Mouse (Mus musculus) macrophage (primary cell): ENCODE results near the gene Neurl1a. TPM values are rescaled to one million over a fixed set of nuclear protein-coding genes. Genes with fewer than 3 reads are reported as not detected.
"Not testable (repeated sequence)": the region's sequence is repeated elsewhere in the genome, so short reads cannot be mapped to it uniquely, and the experiment has no call there.

Experiments
- H3K27ac ChIP-seq: fragments of 350-480 bp; formaldehyde crosslinking; 2 replicates; pipeline ENCODE4 v1.9.0; 2021
- H3K36me3 ChIP-seq: fragments of 350-480 bp; formaldehyde crosslinking; 2 replicates; pipeline ENCODE4 v1.9.0; 2021; ENCODE audit errors: inconsistent target
- H3K4me3 ChIP-seq: fragments of 350-480 bp; formaldehyde crosslinking; 2 replicates; pipeline ENCODE4 v1.9.0; 2021; ENCODE audit errors: inconsistent target
- H3K79me2 ChIP-seq: fragments of 350-480 bp; formaldehyde crosslinking; 2 replicates; pipeline ENCODE4 v1.9.0; 2021; ENCODE audit errors: inconsistent target
- WGBS: methylation state at CpG from one replicate; pipeline ENCODE4 v1.1.7; 2026; ENCODE audit warnings: inconsistent platforms; ENCODE audit not compliant: missing documents; 5-methylcytosine and 5-hydroxymethylcytosine counted together
- polyA plus RNA-seq: library from polyadenylated mRNA; stranded (reverse); fragments of 250-400 nt; gene quantifications from 3 replicates; pipeline ENCODE4 v1.2.4, GENCODE M21; 2018; ENCODE audit warnings: inconsistent platforms
- total RNA-seq, 78 experiments: library from RNA; depleted of rRNA; stranded (reverse); fragments of 250-400 nt; gene quantifications; 1 replicate in 9 of 78; 2 replicates in 24 of 78; 3 replicates in 43 of 78; 4 replicates in 2 of 78; pipeline ENCODE4 v1.2.4; 2018; ENCODE audit warnings: inconsistent platforms in 56 of 78

Gene Neurl1a
- 1 to 10 TPM in 12 of 26 experiments, under 1 TPM in 13, not detected in 1; 0.20 to 3.8 (median 0.94) TPM for total RNA-seq (2018; cell fraction: chromatin; rRNA removed)
- total RNA-seq (2018; cell fraction: cytosol; rRNA removed), result under 1 TPM; 0.05 to 0.71 (median 0.28) TPM
- total RNA-seq (2018; cell fraction: nucleus; rRNA removed), result 1 to 10 TPM in 11 of 26 experiments, under 1 TPM in 13, not detected in 2; 0.17 to 3.7 (median 0.89) TPM
- polyA plus RNA-seq, result 0.17 to 0.48 TPM (median 0.21 TPM) in 3 replicates

DNA sequence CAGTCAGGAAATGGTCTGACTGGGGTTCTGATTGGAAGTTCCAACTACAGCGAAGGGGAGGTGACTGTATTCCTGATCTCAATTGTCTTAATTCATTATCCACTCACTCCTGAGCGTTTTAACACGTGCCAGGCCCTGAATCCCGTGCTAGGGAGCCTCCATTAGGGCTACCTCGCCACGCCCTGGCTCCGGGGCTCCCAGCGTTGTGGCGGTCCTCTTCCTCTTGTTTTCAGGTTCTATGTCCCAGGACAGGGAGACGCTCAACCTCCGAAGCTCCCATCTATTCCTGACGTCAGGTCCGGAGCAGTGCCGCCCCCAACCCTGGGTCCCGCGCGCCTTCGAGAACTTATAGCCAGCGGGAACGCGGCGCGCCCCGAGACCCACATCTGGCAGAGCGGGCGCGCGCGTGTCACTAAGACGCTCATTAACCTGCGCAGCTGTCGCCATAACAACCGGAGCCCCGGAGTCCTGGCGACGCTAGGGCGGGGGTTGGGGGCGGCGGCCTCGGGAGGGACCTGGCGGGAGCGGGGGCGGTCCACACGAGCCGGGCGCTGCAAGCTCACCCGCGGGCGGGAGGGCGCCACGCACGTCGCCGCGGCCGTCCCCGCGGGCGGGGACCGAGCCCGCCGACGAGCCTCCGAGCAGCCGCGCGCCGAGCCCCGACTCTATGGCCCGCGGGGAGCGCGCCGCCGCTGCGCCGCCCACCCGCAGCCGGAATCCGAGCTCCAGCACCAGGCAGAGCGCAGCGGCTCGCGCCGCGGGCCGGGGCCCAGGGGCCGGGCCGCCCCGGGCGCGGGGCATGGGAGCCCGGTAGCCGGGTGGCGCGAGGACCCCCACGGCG lies at the start of gene Neurl1a:
Neurl1a (plus strand) TSS at position 390 of the 841 bp plus-strand sequence.
- Histone ChIP-seq H3K79me2 (no peaks in the 10 kb centered on the region), H3K4me3 (peak within 1 kb of the TSS; percentile 8; the same call in 1 of the 2 replicates), H3K36me3 (no peaks in the 10 kb centered on the region), H3K27ac (no peak within 1 kb of the TSS)
- 1% methylated on average over 89 of the region's 98 CpGs for WGBS

DNA sequence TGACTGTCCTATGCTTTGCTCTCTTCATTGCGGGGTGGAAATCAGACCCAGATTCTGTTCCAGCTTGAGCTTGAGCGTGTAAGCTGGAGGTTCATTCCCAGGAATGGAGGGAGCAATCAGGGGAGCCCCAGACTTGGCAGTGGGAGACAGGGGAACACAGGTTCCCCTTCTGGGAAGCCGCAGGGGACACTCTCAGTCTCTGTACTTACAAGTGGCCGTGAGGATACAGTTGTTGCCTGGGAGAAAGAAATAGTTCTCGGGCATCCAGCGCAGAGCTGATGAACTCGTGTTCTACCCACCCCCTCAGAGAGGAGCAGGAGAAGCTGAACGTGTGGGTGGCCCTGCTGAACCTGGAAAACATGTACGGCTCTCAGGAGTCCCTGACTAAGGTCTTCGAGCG lies 49.8 kb upstream of the Neurl1a start:
- WGBS, result 92% methylated on average over 10 of the region's 11 CpGs
- Histone ChIP-seq H3K79me2 (peaks cover 21% of the 10 kb centered on the region; the same call in 1 of the 2 replicates), H3K36me3 (peaks cover 69% of the 10 kb centered on the region), H3K27ac (no peak overlapping the region), H3K4me3 (no peak overlapping the region)

DNA sequence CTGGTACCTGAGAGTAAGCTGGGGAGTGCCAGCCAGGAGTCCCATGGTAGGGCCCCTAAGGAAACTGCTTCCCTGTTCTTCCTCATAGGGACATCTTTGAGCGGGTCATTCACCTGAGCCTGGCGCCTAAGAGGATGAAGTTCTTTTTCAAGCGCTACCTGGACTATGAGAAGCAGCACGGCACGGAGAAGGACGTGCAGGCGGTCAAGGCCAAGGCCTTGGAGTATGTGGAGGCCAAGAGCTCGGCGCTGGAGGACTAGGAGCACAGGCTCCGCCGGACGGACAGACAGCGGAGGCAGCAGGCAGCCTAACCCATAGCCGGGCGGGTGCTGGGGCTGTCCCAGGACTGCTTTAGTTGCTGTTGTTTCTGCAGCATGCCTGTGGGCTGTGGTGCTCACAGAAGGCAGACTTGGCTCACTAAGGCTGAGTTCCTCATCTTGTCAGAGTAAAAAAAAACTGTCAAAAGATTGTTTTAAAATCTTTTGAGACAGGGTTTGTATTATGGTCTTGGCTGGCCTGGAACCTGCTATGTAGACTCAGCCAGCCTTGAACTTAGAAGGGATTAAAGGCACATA lies 48.0 kb upstream of the Neurl1a start:
- H3K4me3 ChIP-seq, result no peak overlapping the region
- 97% methylated on average over 15 of the region's 15 CpGs for WGBS
- no peak overlapping the region for H3K27ac ChIP-seq
- H3K79me2 ChIP-seq, result peaks cover 33% of the 10 kb centered on the region
- peaks cover 64% of the 10 kb centered on the region for H3K36me3 ChIP-seq

DNA sequence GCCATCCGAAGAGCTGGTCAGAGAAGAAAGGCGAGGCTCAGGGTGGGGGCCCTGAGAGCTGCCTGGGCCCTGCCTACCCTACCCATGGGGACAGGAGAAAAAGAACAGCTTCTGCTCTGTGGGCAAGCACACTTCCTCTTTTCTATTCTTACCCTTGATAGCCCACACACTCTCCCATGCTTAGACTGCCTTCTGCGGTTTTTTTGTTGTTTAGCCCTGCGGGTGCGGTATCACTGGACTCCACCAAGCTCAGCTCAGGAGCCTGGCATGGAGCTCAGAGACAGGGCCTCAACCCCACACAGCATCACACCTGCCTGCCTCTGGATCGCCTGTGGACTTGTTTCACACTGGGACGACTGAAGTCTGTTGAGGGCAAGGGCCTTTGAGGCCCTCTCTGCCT lies 45.5 kb upstream of the Neurl1a start:
- H3K79me2 ChIP-seq, result peaks cover 47% of the 10 kb centered on the region
- H3K36me3 ChIP-seq, result peaks cover 47% of the 10 kb centered on the region
- 2% methylated on average over 7 of the region's 7 CpGs for WGBS
- no peak overlapping the region for H3K4me3 ChIP-seq
- H3K27ac ChIP-seq, result peak overlapping the region; percentile 52

DNA sequence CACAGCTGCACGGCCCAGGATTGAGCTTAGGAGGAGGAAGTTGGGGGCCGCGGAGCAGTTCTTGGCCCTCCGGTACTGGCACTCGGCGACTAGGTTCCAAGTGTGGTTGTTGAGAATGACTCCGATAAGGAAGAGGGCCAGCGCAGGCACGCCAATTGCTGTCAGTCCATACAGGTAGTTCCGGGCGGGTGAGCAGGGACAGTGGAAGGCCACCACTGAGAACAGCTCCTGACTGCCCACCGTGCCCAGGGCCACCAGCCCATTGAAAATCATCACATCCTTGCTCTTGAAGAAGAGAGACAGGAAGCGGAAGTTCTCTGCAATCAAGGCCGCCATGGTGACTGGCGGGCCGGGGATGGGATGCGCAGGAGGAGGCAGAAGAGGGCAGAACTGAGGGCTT lies 43.1 kb upstream of the Neurl1a start:
- Histone ChIP-seq H3K36me3 (peaks cover 24% of the 10 kb centered on the region), H3K79me2 (peaks cover 47% of the 10 kb centered on the region), H3K4me3 (no peak overlapping the region), H3K27ac (no peak overlapping the region)
- 85% methylated on average over 15 of the region's 17 CpGs for WGBS

DNA sequence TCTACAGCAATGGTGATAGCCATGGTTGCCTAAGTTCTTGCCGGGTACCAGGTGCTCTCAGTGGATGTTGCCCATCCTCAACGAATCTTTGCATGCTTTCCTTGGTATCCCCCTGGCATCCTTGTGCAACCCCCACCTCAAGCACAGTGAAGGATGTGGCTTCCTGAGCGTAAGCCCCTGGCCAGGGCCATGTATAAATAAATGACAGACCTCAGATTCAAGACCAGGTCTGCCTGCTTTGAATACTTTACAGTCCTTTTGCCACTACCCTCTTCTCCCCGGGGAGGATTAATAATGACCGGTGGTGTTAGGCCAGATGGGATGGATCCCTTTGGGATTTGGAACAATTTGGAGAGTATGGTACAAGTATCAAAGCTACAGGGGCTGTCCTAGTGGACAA lies 42.5 kb upstream of the Neurl1a start:
- no peak overlapping the region for H3K27ac ChIP-seq

DNA sequence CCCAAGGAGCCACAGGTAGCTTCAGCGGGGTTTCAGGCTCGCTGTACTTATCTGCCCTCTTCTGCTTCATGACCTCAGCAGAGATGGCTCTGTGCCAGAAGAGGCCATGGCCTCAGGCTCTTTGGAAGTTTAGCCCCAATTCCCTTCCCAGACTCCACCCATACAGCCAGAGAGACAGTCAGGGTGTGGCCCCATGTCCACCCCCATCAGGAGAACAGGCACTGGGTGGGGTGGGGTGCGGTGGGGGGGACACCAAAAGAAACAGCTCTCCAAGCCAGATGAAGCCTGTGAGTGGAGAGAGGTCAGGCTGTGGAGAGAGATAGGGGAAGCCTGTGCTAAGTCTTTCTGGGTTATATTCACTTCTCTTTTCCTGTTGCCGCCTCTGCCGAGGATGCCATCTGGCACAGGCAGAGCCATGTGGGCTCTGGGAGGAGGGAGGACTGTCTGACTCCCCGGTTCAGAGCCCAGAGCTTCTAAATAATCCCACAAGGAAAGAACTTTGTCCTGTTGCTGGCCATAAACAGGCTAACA lies 41.5 kb upstream of the Neurl1a start:
- peaks cover 15% of the 10 kb centered on the region; the same call in 1 of the 2 replicates for H3K36me3 ChIP-seq
- H3K79me2 ChIP-seq, result peaks cover 32% of the 10 kb centered on the region
- peak overlapping the region; percentile 87 for H3K27ac ChIP-seq
- peak overlapping the region; percentile 73 for H3K4me3 ChIP-seq
- WGBS, result 1% methylated on average over 6 of the region's 6 CpGs

More for the DNA sequence above, 42.5 kb upstream of the Neurl1a start:
- peaks cover 23% of the 10 kb centered on the region for H3K36me3 ChIP-seq
- H3K4me3 ChIP-seq, result no peak overlapping the region
- H3K79me2 ChIP-seq, result peaks cover 41% of the 10 kb centered on the region
- 86% methylated on average over 4 of the region's 5 CpGs for WGBS

DNA sequence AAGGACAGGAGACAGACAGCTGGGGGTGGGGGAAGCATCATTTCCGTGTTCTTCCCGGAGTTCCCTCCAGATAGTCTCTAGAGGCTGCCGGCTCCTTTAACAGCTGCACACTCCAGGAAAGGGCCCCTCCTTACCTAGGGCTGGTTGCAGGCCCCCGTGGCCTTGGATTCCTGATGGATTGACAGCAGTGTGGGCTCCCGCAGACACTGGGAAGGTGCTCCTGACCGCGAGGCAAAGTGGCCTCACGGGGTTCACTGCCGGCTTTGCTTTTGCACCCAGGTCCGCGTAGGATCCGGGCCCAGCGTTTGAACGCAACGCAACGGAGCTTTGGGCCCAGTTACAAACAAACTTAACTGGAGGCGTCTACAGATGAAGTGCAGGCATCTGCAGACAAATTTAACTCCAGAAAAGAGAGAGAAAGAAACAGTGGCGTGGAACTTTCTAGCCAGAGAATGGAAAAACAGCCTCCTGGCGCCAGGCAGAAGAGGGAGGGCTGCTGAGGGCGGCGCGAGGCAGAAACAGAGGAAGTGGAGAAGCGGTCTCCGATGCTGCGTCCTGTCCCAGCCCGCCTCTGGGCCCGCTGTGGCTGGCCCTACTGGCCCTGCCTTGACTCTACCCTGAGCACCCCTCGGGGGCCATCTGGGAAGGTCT lies 40.7 kb upstream of the Neurl1a start, which contains the start of gene Calhm2:
Calhm2 (minus strand) TSS at position 524 of the 651 bp plus-strand sequence.
- H3K27ac ChIP-seq, result peak within 1 kb of the TSS; percentile 87
- WGBS, result 3% methylated on average over 28 of the region's 28 CpGs
- peak within 1 kb of the TSS; percentile 73 for H3K4me3 ChIP-seq
- H3K36me3 ChIP-seq, result peaks cover 15% of the 10 kb centered on the region; the same call in 1 of the 2 replicates
- peaks cover 26% of the 10 kb centered on the region for H3K79me2 ChIP-seq

DNA sequence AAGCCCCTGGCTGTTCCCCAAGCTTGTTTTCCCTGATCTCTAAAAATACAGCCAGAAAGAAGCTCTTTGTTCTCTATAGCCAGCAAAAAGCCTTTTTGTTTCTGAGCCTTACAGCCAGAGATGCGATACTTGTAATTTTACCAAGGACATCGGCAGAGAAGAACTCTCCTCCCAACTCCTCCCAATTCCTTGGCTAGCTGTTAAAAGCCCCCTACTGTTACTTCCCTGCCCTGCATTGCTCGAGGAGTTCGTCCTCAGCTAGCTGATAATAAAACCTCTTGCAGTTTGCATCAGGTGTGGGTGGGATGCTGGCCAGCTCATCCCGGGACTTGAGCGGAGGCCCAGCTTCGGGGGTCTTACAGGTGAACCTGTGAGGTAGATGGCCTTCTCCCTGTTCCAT lies 39.0 kb upstream of the Neurl1a start:
- WGBS, result 78% methylated on average over 6 of the region's 7 CpGs

DNA sequence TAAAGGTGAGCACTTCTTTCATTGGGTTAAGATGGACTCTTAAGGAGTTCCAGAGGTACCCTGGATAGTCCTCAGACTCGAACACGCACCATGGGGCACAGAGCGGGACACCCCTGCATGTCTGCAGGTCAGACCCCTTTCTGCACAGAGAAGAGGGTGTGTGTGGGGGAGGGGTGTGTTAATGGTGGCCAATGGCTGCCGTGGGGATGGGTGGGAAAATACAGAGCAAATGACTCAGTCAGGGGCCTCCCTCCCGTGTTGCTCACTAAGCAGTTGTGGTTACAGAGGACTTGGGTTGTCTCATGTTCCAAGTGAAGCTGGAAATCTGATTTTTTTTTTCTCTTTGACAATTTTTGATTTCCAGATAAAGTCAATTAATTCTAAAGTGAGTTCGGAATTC lies 36.2 kb upstream of the Neurl1a start:
- WGBS, result 75% methylated on average over 6 of the region's 6 CpGs
- Histone ChIP-seq H3K4me3 (no peak overlapping the region), H3K36me3 (no peaks in the 10 kb centered on the region), H3K79me2 (no peaks in the 10 kb centered on the region; the same call in 1 of the 2 replicates), H3K27ac (no peak overlapping the region)

More for the DNA sequence above, 39.0 kb upstream of the Neurl1a start:
- Histone ChIP-seq H3K36me3 (peaks cover 14% of the 10 kb centered on the region; the same call in 1 of the 2 replicates), H3K79me2 (peaks cover 25% of the 10 kb centered on the region)
- H3K4me3 ChIP-seq, H3K27ac ChIP-seq: not testable (repeated sequence)

DNA sequence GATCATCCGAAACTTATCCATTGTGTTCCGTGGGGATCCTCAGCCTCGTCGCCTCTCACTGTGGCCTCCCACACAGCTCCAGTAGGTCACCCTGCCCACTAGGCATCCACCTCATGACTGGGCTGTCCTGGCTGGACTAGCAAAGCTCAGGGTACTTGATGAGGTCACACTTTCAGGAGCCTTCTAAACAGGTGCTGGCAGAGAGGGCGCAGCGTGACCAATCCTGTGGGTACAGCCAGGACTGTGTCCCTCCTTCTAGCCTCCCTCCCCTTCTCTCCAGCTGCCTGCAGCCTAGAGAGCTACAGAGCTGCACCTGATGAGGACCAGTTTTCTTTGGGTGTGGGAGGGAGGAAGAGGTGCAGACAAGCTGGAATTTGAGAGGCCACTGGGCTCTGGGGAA lies 34.5 kb upstream of the Neurl1a start, which contains the start of gene Calhm1:
Calhm1 (minus strand) TSS at position 101 of the 400 bp plus-strand sequence.
- Histone ChIP-seq H3K79me2 (no peaks in the 10 kb centered on the region), H3K27ac (no peak within 1 kb of the TSS), H3K4me3 (no peak within 1 kb of the TSS), H3K36me3 (no peaks in the 10 kb centered on the region)
- WGBS, result 99% methylated on average over 6 of the region's 6 CpGs

DNA sequence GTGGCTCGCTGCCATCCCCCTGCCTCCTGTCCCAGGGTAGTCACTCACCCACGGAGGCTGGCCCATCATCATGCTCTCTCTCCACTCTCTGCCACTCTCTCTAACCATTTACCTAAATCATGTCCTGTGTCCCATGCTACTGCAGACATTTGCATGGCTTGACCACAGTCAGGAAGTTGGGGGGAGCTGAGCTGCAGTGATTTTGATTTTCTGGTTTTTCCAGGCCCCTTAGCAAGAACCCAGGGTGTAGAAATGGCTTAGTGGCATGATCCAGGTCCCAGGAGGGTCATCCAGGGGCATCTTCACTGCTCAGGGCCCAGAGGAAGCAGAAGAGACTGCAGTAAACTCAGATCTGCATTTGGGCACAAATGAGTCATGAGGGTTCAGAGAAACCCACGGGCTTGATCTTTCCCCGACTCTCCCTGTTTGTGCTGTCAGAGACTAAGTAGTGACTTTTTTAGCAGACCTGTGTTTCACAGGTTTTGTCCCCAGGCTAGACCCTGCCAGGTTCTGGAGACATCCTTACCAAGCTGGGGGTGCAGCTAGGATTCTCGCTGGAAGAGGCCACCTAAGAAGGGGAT lies 30.3 kb upstream of the Neurl1a start:
- 53% methylated on average over 4 of the region's 5 CpGs for WGBS
- H3K27ac ChIP-seq, result no peak overlapping the region

DNA sequence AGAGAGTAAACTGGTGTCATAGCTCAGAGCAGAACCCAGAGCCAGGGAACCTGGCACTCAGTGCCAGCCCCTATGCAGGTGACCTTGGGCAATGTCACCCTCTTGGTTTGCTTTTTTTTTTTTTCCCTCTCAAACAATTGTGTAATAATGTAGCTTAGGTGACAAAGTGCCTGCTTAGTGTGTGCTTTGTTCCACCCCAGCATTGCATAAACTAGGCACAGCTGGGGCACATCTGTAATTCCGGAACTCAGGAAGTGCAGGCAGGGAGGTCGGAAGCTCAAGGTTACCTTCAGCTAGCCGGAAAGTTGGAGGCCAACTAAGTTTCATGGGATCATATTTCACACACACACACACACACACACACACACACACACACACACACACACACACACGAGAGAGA lies 28.8 kb upstream of the Neurl1a start:
- no peaks in the 10 kb centered on the region for H3K36me3 ChIP-seq
- WGBS, result 70% methylated on average over 1 of the region's 4 CpGs
- no peak overlapping the region for H3K4me3 ChIP-seq
- H3K27ac ChIP-seq, result no peak overlapping the region
- H3K79me2 ChIP-seq, result no peaks in the 10 kb centered on the region

More for the DNA sequence above, 30.3 kb upstream of the Neurl1a start:
- Histone ChIP-seq H3K4me3 (no peak overlapping the region), H3K36me3 (no peaks in the 10 kb centered on the region), H3K79me2 (no peaks in the 10 kb centered on the region)
